Mouse (Mus musculus) mouse trophoblast stem cell (cell line): Measurements from ENCODE around the gene Upp2.

Source experiments
- in situ Hi-C, 2 experiments: fragments of 300-500 bp; cut with MseI, MboI; formaldehyde crosslinking; loops; 2 replicates in 1 of 2; 3 replicates in 1 of 2; pipeline ENCODE4 v1.15.1; 2025

The Upp2 gene

DNA sequence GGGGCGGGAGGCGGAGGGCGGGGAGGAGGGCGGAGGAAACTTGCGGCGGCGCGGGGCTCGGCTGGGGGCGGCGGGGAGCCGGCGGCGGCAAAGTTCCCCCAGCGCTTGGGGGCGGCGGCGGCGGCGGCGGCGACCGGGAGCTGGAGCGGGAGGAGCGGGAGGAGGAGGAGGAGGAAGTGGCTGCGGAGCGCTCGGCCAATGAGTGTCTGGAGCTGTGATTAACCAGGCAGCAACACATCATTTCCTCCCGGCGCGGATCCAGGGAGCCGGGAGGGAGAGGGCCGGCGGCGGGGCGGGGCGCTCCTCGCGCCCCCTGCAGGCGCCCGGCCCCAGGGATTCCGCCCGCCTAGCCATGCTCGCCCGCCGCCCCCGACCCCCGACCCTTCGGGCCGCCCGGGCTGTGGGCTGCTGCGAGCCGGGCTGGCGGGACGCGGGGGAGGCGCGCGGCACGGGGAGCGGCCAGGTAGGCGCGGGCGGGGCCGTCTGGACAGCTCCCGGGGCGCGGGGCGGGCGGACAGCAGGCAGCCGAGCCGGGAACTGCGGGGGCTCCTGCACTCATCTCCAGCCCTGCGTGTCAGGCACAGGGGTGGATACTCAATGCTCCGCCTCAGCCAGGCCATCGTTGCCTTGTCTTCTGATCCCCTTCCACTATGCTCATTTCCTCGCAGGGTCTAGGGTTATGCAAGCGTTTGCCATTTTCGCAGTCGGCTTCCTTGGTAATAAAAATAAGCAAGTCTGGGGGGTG is at the start of gene Upp2, which contains the start of gene Acvr1:
Gene Upp2, plus strand, starts transcription at position 233 of the 745 bp plus-strand sequence.
Gene Acvr1, minus strand, starts transcription at position 92 of the 745 bp plus-strand sequence.
- in situ Hi-C loops = no loop called here

GRCm38 (mm10) chr2:58518517-58518916 is 48.6 kb upstream of the Upp2 start:
- in situ Hi-C loops = no loop called here

GRCm38 (mm10) chr2:58520727-58521126 is 46.4 kb upstream of the Upp2 start:
- in situ Hi-C loops = no loop called here

DNA sequence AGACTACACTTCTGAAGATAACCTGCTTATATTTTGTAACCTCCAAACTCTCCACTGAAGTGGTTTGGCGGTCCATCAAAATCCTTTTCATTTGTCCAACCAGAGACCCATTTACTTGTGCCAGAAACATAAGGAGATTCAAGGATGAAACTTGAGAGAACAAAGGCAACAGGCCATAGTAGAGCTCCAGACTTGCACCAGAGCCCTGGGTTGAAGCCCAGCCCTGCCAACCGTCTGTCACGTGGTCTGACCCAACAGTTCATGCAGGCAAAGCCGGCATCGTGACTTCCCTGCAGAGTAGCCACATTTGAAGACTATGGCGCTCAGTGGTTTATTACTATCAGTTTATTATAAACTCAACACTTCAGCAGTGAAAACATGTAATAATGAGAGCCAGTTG is 45.5 kb upstream of the Upp2 start:
- in situ Hi-C loops = no loop called here

- in situ Hi-C loops = no loop called here
Measured at GRCm38 (mm10) chr2:58523097-58523496, 44.0 kb upstream of the Upp2 start.

DNA sequence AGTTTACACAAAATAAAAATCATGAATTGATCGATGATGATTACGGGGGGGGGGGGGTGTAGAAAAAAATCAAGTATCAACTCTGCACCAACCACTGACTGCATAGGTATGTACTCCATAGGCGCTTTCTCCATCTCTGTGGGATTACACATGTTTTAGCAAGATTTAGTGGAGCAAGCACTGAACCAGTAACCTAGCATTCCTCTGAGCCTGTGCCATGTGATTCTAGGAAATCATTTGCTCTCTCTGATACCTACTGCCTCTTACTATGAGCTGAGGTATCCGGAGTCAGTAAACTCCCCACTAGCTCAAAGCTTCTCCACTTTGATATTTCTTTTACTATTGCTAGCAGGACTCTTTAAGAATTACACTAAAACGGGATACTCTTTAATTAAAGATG is 43.2 kb upstream of the Upp2 start:
- in situ Hi-C loops = no loop called here

- in situ Hi-C loops = no loop called here
Measured at GRCm38 (mm10) chr2:58524356-58524755, 42.7 kb upstream of the Upp2 start.

- in situ Hi-C loops = no loop called here
Measured at GRCm38 (mm10) chr2:58527786-58528185, 39.3 kb upstream of the Upp2 start.

DNA sequence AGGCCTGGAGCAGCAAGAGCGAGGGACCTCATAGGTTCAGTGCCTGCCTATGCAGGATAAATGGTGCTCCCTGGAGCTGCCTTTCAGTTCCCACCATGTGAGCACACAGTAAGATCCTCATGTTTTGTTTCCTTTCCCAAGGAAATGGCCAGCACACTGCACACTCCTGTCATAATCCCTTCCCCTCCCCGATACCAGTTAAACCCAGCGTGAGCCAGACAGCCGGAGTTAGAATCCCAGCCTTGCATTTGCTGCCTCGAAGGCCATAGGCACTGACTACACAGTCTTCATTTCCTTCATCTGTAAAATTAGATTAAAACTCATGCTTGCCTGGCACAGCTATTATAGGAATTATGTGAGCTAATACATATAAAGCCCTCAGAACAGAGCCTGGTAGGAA is 37.7 kb upstream of the Upp2 start:
- in situ Hi-C loops = no loop called here

DNA sequence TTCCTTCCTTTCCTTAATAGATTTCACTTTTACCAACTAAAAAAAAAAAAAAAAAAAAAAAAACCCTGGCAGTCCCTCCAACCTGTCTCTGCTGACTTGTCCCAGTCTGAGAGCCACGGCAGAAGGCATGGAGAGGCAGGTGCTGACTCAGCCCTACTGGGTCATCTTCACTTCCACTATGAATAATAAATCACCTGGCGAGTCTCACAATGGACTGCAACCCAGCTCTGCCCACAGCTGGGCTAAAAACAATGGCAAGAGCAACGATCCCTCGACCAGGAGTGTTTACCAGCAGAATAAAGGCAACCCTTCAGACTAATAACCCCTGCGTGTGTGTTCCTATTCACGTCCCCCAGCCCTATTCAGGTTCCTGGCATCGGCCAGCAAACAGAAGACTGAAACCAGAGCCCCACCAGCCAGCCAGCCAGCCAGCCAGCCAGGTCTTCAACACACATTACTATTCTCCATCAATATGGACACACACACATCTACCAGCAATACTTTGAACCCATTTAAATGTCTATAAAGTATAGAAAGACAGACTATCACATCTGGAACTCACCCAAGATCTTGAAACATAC is 37.1 kb upstream of the Upp2 start:
- in situ Hi-C loops = no loop called here

DNA sequence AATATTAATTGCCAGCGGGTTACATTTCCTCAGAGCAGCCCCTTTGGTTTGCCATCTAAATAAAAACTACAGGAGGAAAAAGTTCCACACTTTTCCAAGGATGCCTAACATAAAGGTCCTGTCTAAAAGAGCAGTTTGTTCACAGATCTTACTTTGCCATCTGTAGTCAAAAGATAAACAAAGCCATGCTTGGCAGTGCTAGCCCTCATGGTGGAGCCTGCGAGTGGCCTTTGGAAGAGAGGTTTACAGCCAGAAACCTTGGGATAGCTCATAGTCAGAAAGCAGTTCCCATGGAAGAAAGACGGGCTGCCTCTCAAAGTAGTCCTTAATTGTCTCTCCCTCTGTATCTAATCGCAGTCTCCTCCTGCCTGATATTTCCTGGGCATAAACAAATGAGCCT is 36.6 kb upstream of the Upp2 start:
- in situ Hi-C loops = no loop called here

DNA sequence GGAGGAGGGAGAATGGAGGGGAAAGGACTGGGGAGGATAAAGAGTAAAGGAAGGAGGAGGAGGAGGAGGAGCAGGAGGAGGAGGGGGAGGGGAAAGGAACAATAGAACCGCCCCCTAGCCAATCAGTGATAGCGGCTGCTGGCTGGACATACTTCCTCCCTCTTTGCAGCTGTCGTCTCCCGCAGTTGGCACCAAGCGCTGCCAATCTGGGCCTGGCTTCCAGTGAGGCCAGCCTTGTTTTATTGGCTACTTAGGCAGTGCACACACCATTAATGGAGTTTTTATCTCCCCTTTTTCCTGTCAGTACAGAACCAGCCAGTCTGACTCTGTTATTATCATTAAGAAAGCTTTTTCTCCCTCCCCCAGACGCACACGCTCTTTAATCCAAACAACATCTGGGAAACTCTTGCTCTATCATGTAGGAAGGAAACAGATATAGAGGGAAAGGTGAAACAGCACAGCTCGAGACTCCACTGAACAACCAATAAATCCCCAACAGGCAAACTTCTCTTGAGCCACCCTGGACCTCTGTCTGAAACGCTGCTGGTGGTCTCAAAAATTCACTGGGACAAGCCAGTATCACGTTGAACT is 34.7 kb upstream of the Upp2 start:
- in situ Hi-C loops = no loop called here

- in situ Hi-C loops = no loop called here
Measured at GRCm38 (mm10) chr2:58533521-58534001, 33.5 kb upstream of the Upp2 start.

GRCm38 (mm10) chr2:58534379-58534778 is 32.7 kb upstream of the Upp2 start:
- in situ Hi-C loops = no loop called here

- in situ Hi-C loops = no loop called here
Measured at GRCm38 (mm10) chr2:58535233-58535632, 31.9 kb upstream of the Upp2 start.

DNA sequence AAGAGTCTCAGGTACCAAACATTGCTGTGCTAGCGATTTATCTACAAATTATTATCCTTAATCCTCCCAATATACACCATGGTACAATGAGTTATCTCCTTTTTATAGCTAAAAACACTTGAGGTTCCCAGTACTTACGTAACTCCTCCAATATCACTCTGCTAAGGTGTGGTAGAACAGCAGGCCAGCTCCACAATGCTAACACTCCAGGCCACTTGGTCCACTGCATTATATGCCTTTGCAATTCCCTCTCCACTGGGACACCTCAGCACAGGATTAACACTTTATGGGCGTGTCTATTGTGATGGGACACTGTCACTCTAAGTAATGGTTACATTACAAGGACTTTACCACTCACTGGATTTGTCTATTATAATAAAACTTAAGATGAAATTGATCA is 30.3 kb upstream of the Upp2 start:
- in situ Hi-C loops = no loop called here

GRCm38 (mm10) chr2:58538196-58538595 is 28.9 kb upstream of the Upp2 start:
- in situ Hi-C loops = no loop called here

GRCm38 (mm10) chr2:58543252-58543651 is 23.8 kb upstream of the Upp2 start:
- in situ Hi-C loops = no loop called here

- in situ Hi-C loops = no loop called here
Measured at GRCm38 (mm10) chr2:58544368-58544767, 22.7 kb upstream of the Upp2 start.

DNA sequence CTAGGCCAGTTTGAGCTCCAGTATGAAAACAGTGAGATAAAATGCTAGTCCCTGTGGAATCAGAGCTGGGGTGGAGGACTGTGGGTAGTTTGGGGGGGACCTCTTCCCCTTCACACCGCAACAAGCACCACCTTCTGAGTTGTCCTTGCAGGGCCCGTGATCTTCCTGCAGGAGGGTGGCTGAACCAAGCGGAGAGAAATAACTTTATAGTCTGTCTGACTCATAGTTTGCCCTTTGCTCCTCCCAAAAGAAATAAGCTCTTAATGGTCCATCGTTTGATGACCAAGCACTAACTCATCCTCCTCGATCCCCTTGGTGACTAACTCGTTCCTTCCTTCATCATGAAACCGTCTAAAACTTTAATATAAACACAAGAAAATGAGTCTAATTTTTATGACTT is 20.8 kb upstream of the Upp2 start:
- in situ Hi-C loops = no loop called here

DNA sequence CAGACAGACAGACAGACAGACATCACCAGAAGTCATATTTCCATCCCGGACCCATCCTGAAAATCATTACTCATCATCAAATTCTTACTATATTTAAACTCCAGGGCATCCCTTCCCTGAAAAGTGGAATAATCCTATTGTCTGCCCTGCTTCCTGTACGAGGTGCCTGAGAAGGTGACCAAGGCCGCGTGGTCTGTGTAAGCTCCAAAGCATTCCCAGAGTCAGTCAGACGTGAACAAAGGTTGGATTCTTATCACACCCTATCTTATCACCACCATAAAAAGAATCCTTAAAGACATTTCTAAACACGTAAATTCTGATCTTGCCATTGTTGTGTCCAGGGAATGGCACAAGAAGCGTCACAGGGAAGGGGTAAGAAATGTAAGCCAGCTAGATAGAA is 18.2 kb upstream of the Upp2 start:
- in situ Hi-C loops = no loop called here

- in situ Hi-C loops = no loop called here
Measured at GRCm38 (mm10) chr2:58549960-58550359, 17.1 kb upstream of the Upp2 start.

- in situ Hi-C loops = no loop called here
Measured at GRCm38 (mm10) chr2:58550488-58550887, 16.6 kb upstream of the Upp2 start.
